Mouse (Mus musculus): ENCODE results near the gene Dlg1. TPM values are rescaled to one million over a fixed set of nuclear protein-coding genes. Genes with fewer than 3 reads are reported as not detected.
A peak's percentile ranks its signal among the peaks of the same experiment; 100 is the strongest.

Gene Dlg1
- polyA plus RNA-seq, 1 experiment from 2014 or later: 31.3 TPM

DNA sequence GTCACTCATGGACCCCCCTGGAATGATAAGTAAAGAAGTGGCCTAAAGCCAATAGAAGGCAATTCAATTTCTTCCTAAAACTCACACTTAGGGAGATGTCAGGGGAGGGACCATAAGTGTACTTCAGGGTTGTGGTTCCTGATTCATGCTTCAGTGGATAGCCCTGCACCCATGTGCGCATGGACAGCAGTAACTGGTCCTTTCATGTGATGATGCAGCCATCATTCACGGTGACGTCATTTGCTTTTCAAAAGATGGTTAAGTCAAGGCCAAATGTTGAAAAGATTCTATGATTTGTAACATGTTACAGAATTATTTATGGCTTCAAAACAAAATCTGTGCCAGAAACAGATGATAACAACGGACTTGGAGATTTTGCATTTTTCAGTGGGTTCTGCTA lies 28.9 kb upstream of the Dlg1 start:
- Histone ChIP-seq H3K9ac (no peak overlapping the region), H3K4me2 (no peak overlapping the region), H3K27ac (no peak overlapping the region), H3K36me3 (no peaks in the 10 kb centered on the region), H3K4me3 (replicated peaks) (no peak overlapping the region), H3K4me1 (peaks cover 7% of the 10 kb centered on the region), H3K9me3 (replicated peaks) (no peaks in the 10 kb centered on the region), H3K27me3 (no peaks in the 10 kb centered on the region)
- WGBS: 84% methylated on average over 4 of the region's 4 CpGs
- no peak for ATAC-seq (replicated peaks; ENCODE audit: low FRiP score)

DNA sequence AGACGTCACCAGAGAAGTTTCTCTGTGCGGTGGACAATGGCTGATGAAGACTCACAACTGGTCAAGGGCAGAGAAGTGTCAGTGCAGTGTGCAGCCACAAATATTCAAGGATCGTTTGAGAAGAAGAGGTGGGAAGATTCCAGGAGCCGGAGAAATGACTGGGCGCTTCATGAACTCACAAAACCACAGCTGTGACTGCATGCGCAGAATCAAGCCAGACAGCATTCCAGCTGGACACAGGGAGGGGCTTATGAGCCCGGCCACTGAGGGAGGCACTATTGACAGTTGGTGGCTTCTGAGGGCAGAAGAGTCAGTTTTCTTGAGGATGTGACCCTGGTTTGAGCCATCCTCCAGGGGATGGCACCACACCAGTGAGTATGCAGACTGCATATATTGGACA lies 24.9 kb upstream of the Dlg1 start:
- WGBS: 19% methylated on average over 7 of the region's 7 CpGs
- H3K27me3 ChIP-seq: no peaks in the 10 kb centered on the region
- H3K27ac ChIP-seq: peak overlapping the region; percentile 49
- H3K4me3 ChIP-seq (replicated peaks): no peak overlapping the region
- 0 out of 2 replicates have a peak, but pooled peaks have one; percentile 29 for ATAC-seq (replicated peaks; ENCODE audit: low FRiP score)
- H3K4me2 ChIP-seq: peak overlapping the region; percentile 37; the same call in 1 of the 2 replicates
- no peak overlapping the region for H3K9ac ChIP-seq
- peaks cover 19% of the 10 kb centered on the region for H3K4me1 ChIP-seq
- H3K9me3 ChIP-seq (replicated peaks): no peaks in the 10 kb centered on the region
- no peaks in the 10 kb centered on the region for H3K36me3 ChIP-seq

- WGBS: 59% methylated on average over 4 of the region's 4 CpGs
Measured at GRCm38 (mm10) chr16:31639946-31640345, 23.3 kb upstream of the Dlg1 start.

DNA sequence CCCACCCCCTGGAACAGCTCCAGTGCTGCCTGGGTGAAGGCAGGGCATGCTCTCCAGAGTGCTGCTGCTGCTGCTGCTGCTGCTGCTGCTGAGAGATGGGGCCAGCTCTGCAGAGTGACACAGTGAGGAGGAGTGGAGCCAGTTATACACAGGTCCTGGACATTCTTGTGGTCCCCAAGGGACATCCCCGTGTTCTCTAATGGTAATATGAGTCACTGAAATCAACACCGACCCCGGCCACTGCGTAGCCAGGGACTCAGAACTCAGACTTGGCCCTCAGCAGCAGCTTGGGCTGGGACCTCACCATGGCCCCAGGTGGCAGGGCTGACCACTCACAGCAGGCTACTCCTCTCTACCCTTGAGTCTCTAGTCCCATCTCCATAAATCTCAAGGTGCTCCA lies 21.5 kb upstream of the Dlg1 start:
- Histone ChIP-seq H3K9me3 (replicated peaks) (no peaks in the 10 kb centered on the region), H3K36me3 (no peaks in the 10 kb centered on the region), H3K27me3 (no peaks in the 10 kb centered on the region), H3K4me3 (replicated peaks) (no peak overlapping the region), H3K4me2 (no peak overlapping the region), H3K27ac (no peak overlapping the region), H3K9ac (no peak overlapping the region), H3K4me1 (peaks cover 19% of the 10 kb centered on the region)
- WGBS: 20% methylated on average over 4 of the region's 4 CpGs
- ATAC-seq (replicated peaks; ENCODE audit: low FRiP score): peak; percentile 15; the same call in 1 of the 2 replicates

More at GRCm38 (mm10) chr16:31639946-31640345, 23.3 kb upstream of the Dlg1 start:
- Histone ChIP-seq H3K9me3 (replicated peaks) (no peaks in the 10 kb centered on the region), H3K27ac (peak overlapping the region; percentile 18; the same call in 1 of the 2 replicates), H3K4me2 (no peak overlapping the region), H3K27me3 (no peaks in the 10 kb centered on the region), H3K4me1 (peaks cover 19% of the 10 kb centered on the region), H3K36me3 (no peaks in the 10 kb centered on the region), H3K9ac (no peak overlapping the region), H3K4me3 (replicated peaks) (no peak overlapping the region)
- ATAC-seq (replicated peaks; ENCODE audit: low FRiP score): no peak

GRCm38 (mm10) chr16:31647221-31647620 lies 16.0 kb upstream of the Dlg1 start:
- no peaks in the 10 kb centered on the region for H3K36me3 ChIP-seq
- H3K9ac ChIP-seq: no peak overlapping the region
- H3K9me3 ChIP-seq (replicated peaks): no peaks in the 10 kb centered on the region
- WGBS: 82% methylated on average over 7 of the region's 7 CpGs
- H3K4me3 ChIP-seq (replicated peaks): no peak overlapping the region
- H3K4me2 ChIP-seq: no peak overlapping the region
- no peaks in the 10 kb centered on the region for H3K27me3 ChIP-seq
- ATAC-seq (replicated peaks; ENCODE audit: low FRiP score): no peak
- peaks cover 9% of the 10 kb centered on the region for H3K4me1 ChIP-seq
- no peak overlapping the region for H3K27ac ChIP-seq

DNA sequence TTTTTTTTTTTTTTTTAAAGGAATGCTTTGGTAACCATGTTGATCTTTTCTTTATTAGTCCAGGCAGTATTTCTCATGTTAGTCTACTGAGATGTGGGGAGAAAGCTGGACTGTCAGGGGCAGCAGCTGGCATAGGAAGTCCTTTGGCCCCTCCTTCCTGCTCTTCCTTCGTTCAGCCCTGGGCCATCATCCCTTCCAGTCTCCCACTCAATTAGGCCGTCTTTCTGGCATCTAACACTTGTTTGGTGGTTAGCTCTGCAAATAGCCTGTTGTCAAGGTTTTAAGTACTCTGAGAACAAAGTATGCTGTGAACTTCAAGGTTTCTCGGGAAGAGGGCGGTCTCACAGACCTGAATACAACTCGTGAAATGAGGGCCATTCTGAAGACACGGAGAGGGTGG lies 12.5 kb upstream of the Dlg1 start:
- WGBS: 22% methylated on average over 6 of the region's 6 CpGs
- H3K27me3 ChIP-seq: no peaks in the 10 kb centered on the region
- ATAC-seq (replicated peaks; ENCODE audit: low FRiP score): no peak
- H3K9me3 ChIP-seq (replicated peaks): no peaks in the 10 kb centered on the region
- no peak overlapping the region for H3K9ac ChIP-seq
- H3K4me3 ChIP-seq (replicated peaks): no peak overlapping the region
- H3K27ac ChIP-seq: no peak overlapping the region
- no peaks in the 10 kb centered on the region for H3K36me3 ChIP-seq
- H3K4me1 ChIP-seq: peaks cover 9% of the 10 kb centered on the region
- H3K4me2 ChIP-seq: no peak overlapping the region

GRCm38 (mm10) chr16:31651541-31651940 lies 11.7 kb upstream of the Dlg1 start:
- no peak overlapping the region for H3K9ac ChIP-seq
- H3K27me3 ChIP-seq: no peaks in the 10 kb centered on the region
- no peak overlapping the region for H3K27ac ChIP-seq
- peaks cover 9% of the 10 kb centered on the region for H3K4me1 ChIP-seq
- WGBS: 75% methylated on average over 3 of the region's 3 CpGs
- H3K4me2 ChIP-seq: no peak overlapping the region
- no peaks in the 10 kb centered on the region for H3K36me3 ChIP-seq
- H3K4me3 ChIP-seq (replicated peaks): no peak overlapping the region
- no peaks in the 10 kb centered on the region for H3K9me3 ChIP-seq (replicated peaks)
- no peak for ATAC-seq (replicated peaks; ENCODE audit: low FRiP score)

GRCm38 (mm10) chr16:31652115-31652843 lies 11.0 kb upstream of the Dlg1 start:
- H3K4me1 ChIP-seq: peaks cover 9% of the 10 kb centered on the region
- H3K36me3 ChIP-seq: no peaks in the 10 kb centered on the region
- H3K27me3 ChIP-seq: no peaks in the 10 kb centered on the region
- H3K9me3 ChIP-seq (replicated peaks): no peaks in the 10 kb centered on the region
- WGBS: 62% methylated on average over 9 of the region's 9 CpGs
- no peak overlapping the region for H3K27ac ChIP-seq
- H3K9ac ChIP-seq: no peak overlapping the region
- H3K4me2 ChIP-seq: no peak overlapping the region
- H3K4me3 ChIP-seq (replicated peaks): no peak overlapping the region
- no peak for ATAC-seq (replicated peaks; ENCODE audit: low FRiP score)

GRCm38 (mm10) chr16:31653616-31654015 lies 9.6 kb upstream of the Dlg1 start:
- peaks cover 9% of the 10 kb centered on the region for H3K4me1 ChIP-seq
- no peaks in the 10 kb centered on the region for H3K36me3 ChIP-seq
- no peak overlapping the region for H3K4me2 ChIP-seq
- no peaks in the 10 kb centered on the region for H3K27me3 ChIP-seq
- H3K27ac ChIP-seq: no peak overlapping the region
- H3K9me3 ChIP-seq (replicated peaks): no peaks in the 10 kb centered on the region
- H3K4me3 ChIP-seq (replicated peaks): no peak overlapping the region
- 88% methylated on average over 5 of the region's 5 CpGs for WGBS
- no peak for ATAC-seq (replicated peaks; ENCODE audit: low FRiP score)
- H3K9ac ChIP-seq: no peak overlapping the region

DNA sequence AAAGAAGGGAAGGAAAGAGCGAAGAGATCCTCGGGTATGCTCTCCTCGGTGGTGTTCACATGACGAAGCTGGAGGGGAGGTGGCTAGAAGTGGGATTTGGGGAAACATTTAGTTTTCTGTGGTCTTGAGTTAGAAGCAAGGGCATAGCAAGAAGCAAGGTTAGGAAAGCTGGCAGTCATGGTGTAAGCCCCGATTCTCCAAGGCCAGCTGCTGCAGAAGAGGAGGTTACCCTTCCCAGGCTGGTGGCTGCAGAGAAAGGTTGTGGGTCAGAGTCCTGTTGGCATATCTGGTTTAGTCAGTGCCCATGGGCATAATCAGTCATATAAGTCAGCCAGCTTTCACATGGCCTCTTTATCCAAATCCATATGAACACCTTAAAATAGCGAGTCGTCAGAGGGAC lies 9.2 kb upstream of the Dlg1 start:
- no peaks in the 10 kb centered on the region for H3K36me3 ChIP-seq
- H3K27me3 ChIP-seq: no peaks in the 10 kb centered on the region
- 88% methylated on average over 7 of the region's 7 CpGs for WGBS
- H3K27ac ChIP-seq: no peak overlapping the region
- no peak overlapping the region for H3K4me3 ChIP-seq (replicated peaks)
- no peak overlapping the region for H3K9ac ChIP-seq
- no peak overlapping the region for H3K4me2 ChIP-seq
- ATAC-seq (replicated peaks; ENCODE audit: low FRiP score): no peak
- no peaks in the 10 kb centered on the region for H3K9me3 ChIP-seq (replicated peaks)
- peaks cover 9% of the 10 kb centered on the region for H3K4me1 ChIP-seq

DNA sequence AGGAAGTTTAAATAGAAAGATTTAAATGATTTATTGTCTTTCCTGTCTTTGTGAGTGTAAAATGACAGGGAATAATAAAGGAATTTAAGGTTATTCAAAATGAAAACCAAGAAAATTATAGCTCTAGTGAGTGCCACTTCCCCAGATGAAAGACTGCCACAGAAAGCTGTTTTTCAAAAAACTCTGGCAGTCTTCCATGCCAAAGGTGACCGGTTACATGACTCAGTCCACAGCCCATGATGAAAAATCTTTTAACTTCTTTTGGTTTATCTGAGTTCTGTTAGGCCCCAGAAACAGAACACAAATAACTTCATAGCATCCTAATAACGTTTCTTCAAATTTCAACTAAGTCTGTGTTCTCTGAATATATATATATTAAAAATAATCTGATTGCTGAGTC lies 7.7 kb upstream of the Dlg1 start:
- Histone ChIP-seq H3K27ac (no peak overlapping the region), H3K9me3 (replicated peaks) (no peaks in the 10 kb centered on the region), H3K27me3 (no peaks in the 10 kb centered on the region), H3K4me1 (peaks cover 9% of the 10 kb centered on the region), H3K4me3 (replicated peaks) (no peak overlapping the region), H3K36me3 (no peaks in the 10 kb centered on the region), H3K4me2 (no peak overlapping the region), H3K9ac (no peak overlapping the region)
- ATAC-seq (replicated peaks; ENCODE audit: low FRiP score): no peak
- 70% methylated on average over 2 of the region's 2 CpGs for WGBS

DNA sequence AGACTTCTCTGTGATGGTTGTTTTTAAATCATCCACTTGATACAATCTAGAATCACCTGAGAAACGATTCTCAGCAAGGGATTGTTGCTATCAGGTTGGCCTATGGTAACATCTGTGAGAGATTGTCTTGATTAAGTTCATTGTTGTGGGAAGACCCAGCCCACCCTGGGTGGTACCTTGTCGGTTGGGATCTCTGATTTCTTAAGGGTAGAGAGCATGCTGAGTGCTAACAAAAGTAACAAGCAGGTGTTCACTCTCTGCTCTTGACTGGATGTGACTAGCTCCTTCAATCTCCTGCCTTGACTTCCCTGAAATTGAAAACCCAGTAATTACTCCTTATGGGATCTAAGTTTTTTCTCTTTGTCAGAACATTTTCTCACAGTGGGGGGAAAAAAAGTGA lies 5.7 kb upstream of the Dlg1 start:
- Histone ChIP-seq H3K4me1 (peaks cover 8% of the 10 kb centered on the region), H3K4me2 (no peak overlapping the region), H3K9ac (no peak overlapping the region), H3K4me3 (replicated peaks) (no peak overlapping the region), H3K27me3 (no peaks in the 10 kb centered on the region), H3K9me3 (replicated peaks) (no peaks in the 10 kb centered on the region), H3K27ac (no peak overlapping the region), H3K36me3 (no peaks in the 10 kb centered on the region)
- 34% methylated on average over 2 of the region's 2 CpGs for WGBS
- no peak for ATAC-seq (replicated peaks; ENCODE audit: low FRiP score)
